Comparison of ENCODE assay signal across 11 mouse cellular contexts in genomic region chr16:85137348-85137747, GRCm38 (mm10). TPM values are rescaled to one million over a fixed set of nuclear protein-coding genes. Genes with fewer than 3 reads are reported as not detected.
DNase-seq lines count a peak whose midpoint lies in the region; ATAC-seq lines count a peak whose summit lies in the region.
"Had no signal": no experiment of that assay in that cellular context is flagged by ENCODE, and none has a peak within 500 bp of the region (broad histone marks: within the 10 kb centered on the region; RNA-seq: fewer than 3 reads in every experiment).

No protein-coding gene starts in this region.

- no peak; the same call in 1 of the 2 replicates for ATAC-seq in heart, embryonic 14.5 days (ENCODE audit: insufficient number of reproducible peaks, insufficient read depth, low FRiP score, low read depth)
- peak; percentile 93 for ATAC-seq in frontal cortex, adult (ENCODE audit: low TSS enrichment)
- ATAC-seq: intestine, embryonic 16.5 days had no signal

- peak overlapping the region; percentile 62 to 70 for H3K27ac ChIP-seq in heart, embryonic 14.5 days (replicated peaks in 1 of 2; ENCODE audit: control insufficient read depth in 1 of 2, insufficient read depth in 1 of 2, low read depth in 2 of 2, low read length in 2 of 2)

- no peaks in the 10 kb centered on the region for H3K27me3 ChIP-seq in heart, embryonic 14.5 days (ENCODE audit: control insufficient read depth, insufficient read depth, low read length)

- H3K9me3 ChIP-seq in heart, embryonic 14.5 days (ENCODE audit: control insufficient read depth, low read length) = no peaks in the 10 kb centered on the region

- intact Hi-C loops in heart, postnatal 10 days (cut with DNase I) = no loop called here

- no peak overlapping the region for H3K9ac ChIP-seq in heart, embryonic 14.5 days (ENCODE audit: low read length)

- 24% methylated on average over 11 of the region's 11 CpGs for WGBS in heart, embryonic 14.5 days

- no peaks in the 10 kb centered on the region for H3K36me3 ChIP-seq in heart, embryonic 14.5 days (ENCODE audit: control insufficient read depth, insufficient read depth, low read length)

- peak overlapping the region; percentile 41 for H3K4me2 ChIP-seq in heart, embryonic 14.5 days (ENCODE audit: low read length)

- H3K4me3 ChIP-seq in heart, embryonic 14.5 days (ENCODE audit: control insufficient read depth in 1 of 2, insufficient read depth in 1 of 2, low read depth in 1 of 2, low read length in 2 of 2) = no peak overlapping the region

- no peak for DNase-seq in heart, postnatal 10 days
- peak; percentile 85 for DNase-seq in adrenal gland, adult 8-10 months
- DNase-seq in retina, embryonic 14.5 days (ENCODE audit: low spot score) = peak; percentile 18
- DNase-seq in embryo, embryonic 10 days (ENCODE audit: low spot score) = no peak
- no peak for DNase-seq in gastrocnemius, postnatal 25 days
- no peak for DNase-seq in kidney, adult 18-20 months
- DNase-seq: lung, adult 18-20 months had no signal

- H3K4me1 ChIP-seq in heart, embryonic 14.5 days (ENCODE audit: control insufficient read depth in 2 of 2, insufficient read depth in 2 of 2, low read length in 2 of 2) = peaks cover 12 to 38% of the 10 kb centered on the region in 2 experiments

RNA-seq across cellular contexts. Expression of gene App, which starts 36.2 kb away (rescaled TPM):
- 162 and 169 TPM in 2 replicates for polyA plus RNA-seq in heart, embryonic 14.5 days (2014; fragmentation: Nextera tagmentation; extraction: Ambion mirVana)
- 100 to 1,000 TPM; 231 to 247 TPM for total RNA-seq in heart, postnatal 10 days (2021)
- total RNA-seq in adrenal gland, adult 8-10 months (2022) = 100 to 1,000 TPM; 320 to 378 (median 351) TPM
- 10 to 100 TPM; 80.3 to 84.8 TPM for total RNA-seq in gastrocnemius, postnatal 25 days (2021)
- total RNA-seq: MEL had no signal

Comparison
In these comparisons a context has a peak if more than half of its experiments do, and no peak if none do; other contexts are left out.
1. DNase-seq: peak in adrenal gland, adult 8-10 months (single experiment) and retina, embryonic 14.5 days (single experiment); none in heart, postnatal 10 days (0 of 2), embryo, embryonic 10 days (single experiment), gastrocnemius, postnatal 25 days (single experiment) and kidney, adult 18-20 months (single experiment).